Mouse (Mus musculus): ENCODE data around the gene Csf2rb2. TPM values are rescaled to one million over a fixed set of nuclear protein-coding genes. Genes with fewer than 3 reads are reported as not detected.
"Not testable (repeated sequence)": the region's sequence is repeated elsewhere in the genome, so short reads cannot be mapped to it uniquely, and the experiment has no call there.

Csf2rb2 gene
- total and polyA plus RNA-seq, 3 experiments = 14.8 to 56.5 (median 21.6) TPM

- H3K27me3 ChIP-seq (replicated peaks) = peaks cover 5% of the 10 kb centered on the region
- dilution Hi-C loops (cut with MboI; ENCODE audit: extremely low pct_ligation_motif_present, extremely low pct_unique_long_range_greater_than_20kb, low sequenced_read_pairs) = no loop called here
Measured at GRCm38 (mm10) chr15:78351586-78352165, 46.2 kb upstream of the Csf2rb2 start.

GRCm38 (mm10) chr15:78344567-78344966, 39.0 kb upstream of the Csf2rb2 start:
- in situ Hi-C loops (cut with MboI; ENCODE audit: low pct_ligation_motif_present, low pct_unique_long_range_greater_than_20kb, low sequenced_read_pairs) (no loop called here), dilution Hi-C loops (cut with MboI; ENCODE audit: extremely low pct_ligation_motif_present, extremely low pct_unique_long_range_greater_than_20kb, low sequenced_read_pairs) (no loop called here)
- TF ChIP-seq USF1 (IDR thresholded peaks at IDR 0.05; ENCODE audit: low read depth, low read length) (no peak), POLR2A (IDR thresholded peaks at IDR 0.05; ENCODE audit: low read depth, low read length) (0 out of 2 replicates have a peak, but pooled peaks have one; percentile 27)
- no peaks in the 10 kb centered on the region for H3K27me3 ChIP-seq (replicated peaks)
- no peak overlapping the region for H3K4me3 ChIP-seq (replicated peaks in 1 of 3; ENCODE audit: low read depth in 2 of 3, low read length in 2 of 3, poor library complexity in 1 of 3)
- H3K79me2 ChIP-seq (replicated peaks; ENCODE audit: control insufficient read depth, extremely low read depth, insufficient read depth, poor library complexity, severe bottlenecking) = no peaks in the 10 kb centered on the region; the same call in 1 of the 2 replicates
- peaks cover 84 to 90% of the 10 kb centered on the region in 2 experiments for H3K36me3 ChIP-seq (replicated peaks in 1 of 2; ENCODE audit: control insufficient read depth in 1 of 2, insufficient read depth in 1 of 2, low read length in 1 of 2)
- peaks cover 0 to 26% of the 10 kb centered on the region in 2 experiments; a peak in 2 of 4 replicates for H3K4me1 ChIP-seq (ENCODE audit: control insufficient read depth in 1 of 2, insufficient read depth in 2 of 2)
- no peak for DNase-seq (ENCODE audit: extremely low read depth)
- no peaks in the 10 kb centered on the region for H3K9me3 ChIP-seq (replicated peaks; ENCODE audit: low read length)
- H3K4me2 ChIP-seq (ENCODE audit: insufficient read depth, low read depth, poor library complexity, severe bottlenecking) = no peak overlapping the region
- H3K27ac ChIP-seq (ENCODE audit: insufficient read depth, low read depth) = peak overlapping the region; percentile 3; the same call in 1 of the 2 replicates
- H3K9ac ChIP-seq (ENCODE audit: insufficient read depth, low read depth) = no peak overlapping the region

More at GRCm38 (mm10) chr15:78351586-78352165, 46.2 kb upstream of the Csf2rb2 start:
- no peak overlapping the region for H3K4me2 ChIP-seq (ENCODE audit: insufficient read depth, low read depth, poor library complexity, severe bottlenecking)
- DNase-seq (ENCODE audit: extremely low read depth) = no peak
- no peak overlapping the region for H3K9ac ChIP-seq (ENCODE audit: insufficient read depth, low read depth)
- TF ChIP-seq POLR2AphosphoS2 (IDR thresholded peaks at IDR 0.05; ENCODE audit: low read depth, low read length) (peak; percentile 86), MXI1 (IDR thresholded peaks at IDR 0.05; ENCODE audit: low read depth, low read length) (no peak), MEF2A (IDR thresholded peaks at IDR 0.05; ENCODE audit: borderline replicate concordance, low read depth, low read length) (0 out of 2 replicates have a peak, but pooled peaks have one; percentile 10), ZMIZ1 (IDR thresholded peaks at IDR 0.05; ENCODE audit: low read depth, low read length) (0 out of 2 replicates have a peak, but pooled peaks have one; percentile 42), RCOR1 (conservative IDR thresholded peaks at IDR 0.05; ENCODE audit: low read depth, low read length) (0 out of 2 replicates have a peak, but pooled peaks have one; percentile 33), EP300 (IDR thresholded peaks at IDR 0.05; ENCODE audit: low read length) (no peak)
- no peak overlapping the region for H3K27ac ChIP-seq (ENCODE audit: insufficient read depth, low read depth)
- no peak overlapping the region for H3K4me3 ChIP-seq (replicated peaks in 1 of 3; ENCODE audit: low read depth in 2 of 3, low read length in 2 of 3, poor library complexity in 1 of 3)
- H3K9me3 ChIP-seq (replicated peaks; ENCODE audit: low read length) = no peaks in the 10 kb centered on the region
- H3K36me3 ChIP-seq (replicated peaks in 1 of 2; ENCODE audit: control insufficient read depth in 1 of 2, insufficient read depth in 1 of 2, low read length in 1 of 2) = peaks cover 36 to 39% of the 10 kb centered on the region in 2 experiments
- in situ Hi-C loops (cut with MboI; ENCODE audit: low pct_ligation_motif_present, low pct_unique_long_range_greater_than_20kb, low sequenced_read_pairs) = loop anchor here (10.0 kb wide), 1 partner anchor 183 kb away; the partner anchor contains the start of gene C1qtnf6
- H3K4me1 ChIP-seq (ENCODE audit: control insufficient read depth in 1 of 2, insufficient read depth in 2 of 2) = peaks cover 6 to 27% of the 10 kb centered on the region in 2 experiments; a peak in 3 of 4 replicates
- no peaks in the 10 kb centered on the region for H3K79me2 ChIP-seq (replicated peaks; ENCODE audit: control insufficient read depth, extremely low read depth, insufficient read depth, poor library complexity, severe bottlenecking)

DNA sequence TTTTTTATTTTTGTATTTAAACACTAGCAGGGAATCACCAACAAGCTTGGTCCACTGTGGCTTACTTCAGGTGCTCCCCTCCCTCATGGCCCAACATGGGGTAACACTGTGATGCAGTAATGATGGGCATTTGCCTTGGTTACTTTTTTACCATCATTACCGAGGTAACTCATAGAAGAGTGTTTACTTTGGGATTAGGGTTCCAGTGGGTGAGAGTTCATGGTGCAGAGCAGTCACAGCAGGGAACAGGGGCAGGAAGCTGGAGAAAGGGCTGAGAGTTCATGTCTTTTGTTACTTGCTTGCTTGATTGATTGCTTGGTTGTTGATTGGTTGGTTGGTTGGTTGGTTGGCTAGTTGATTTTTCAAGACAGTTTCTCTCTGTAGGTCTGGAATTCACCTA, 38.2 kb upstream of the Csf2rb2 start:
- no peak overlapping the region for H3K4me2 ChIP-seq (ENCODE audit: insufficient read depth, low read depth, poor library complexity, severe bottlenecking)
- DNase-seq (ENCODE audit: extremely low read depth) = no peak
- no peak overlapping the region for H3K4me3 ChIP-seq (replicated peaks in 1 of 3; ENCODE audit: low read depth in 2 of 3, low read length in 2 of 3, poor library complexity in 1 of 3)
- no peaks in the 10 kb centered on the region; the same call in none of the 2 replicates for H3K79me2 ChIP-seq (replicated peaks; ENCODE audit: control insufficient read depth, extremely low read depth, insufficient read depth, poor library complexity, severe bottlenecking)
- dilution Hi-C loops (cut with MboI; ENCODE audit: extremely low pct_ligation_motif_present, extremely low pct_unique_long_range_greater_than_20kb, low sequenced_read_pairs) = no loop called here
- TF ChIP-seq MXI1 (IDR thresholded peaks at IDR 0.05; ENCODE audit: low read depth, low read length) = no peak
- no peaks in the 10 kb centered on the region for H3K9me3 ChIP-seq (replicated peaks; ENCODE audit: low read length)
- H3K27ac ChIP-seq (ENCODE audit: insufficient read depth, low read depth) = no peak overlapping the region
- H3K9ac ChIP-seq (ENCODE audit: insufficient read depth, low read depth) = no peak overlapping the region
- H3K27me3 ChIP-seq (replicated peaks) = no peaks in the 10 kb centered on the region
- peaks cover 84 to 94% of the 10 kb centered on the region in 2 experiments for H3K36me3 ChIP-seq (replicated peaks in 1 of 2; ENCODE audit: control insufficient read depth in 1 of 2, insufficient read depth in 1 of 2, low read length in 1 of 2)
- in situ Hi-C loops (cut with MboI; ENCODE audit: low pct_ligation_motif_present, low pct_unique_long_range_greater_than_20kb, low sequenced_read_pairs) = no loop called here
- H3K4me1 ChIP-seq (ENCODE audit: control insufficient read depth in 1 of 2, insufficient read depth in 2 of 2) = peaks cover 0 to 33% of the 10 kb centered on the region in 2 experiments; a peak in 2 of 4 replicates

GRCm38 (mm10) chr15:78340919-78341318, 35.4 kb upstream of the Csf2rb2 start:
- DNase-seq (ENCODE audit: extremely low read depth); in situ Hi-C loops (cut with MboI; ENCODE audit: low pct_ligation_motif_present, low pct_unique_long_range_greater_than_20kb, low sequenced_read_pairs); H3K4me2 ChIP-seq (ENCODE audit: insufficient read depth, low read depth, poor library complexity, severe bottlenecking); dilution Hi-C loops (cut with MboI; ENCODE audit: extremely low pct_ligation_motif_present, extremely low pct_unique_long_range_greater_than_20kb, low sequenced_read_pairs); H3K79me2 ChIP-seq (replicated peaks; ENCODE audit: control insufficient read depth, extremely low read depth, insufficient read depth, poor library complexity, severe bottlenecking); H3K9ac ChIP-seq (ENCODE audit: insufficient read depth, low read depth); H3K9me3 ChIP-seq (replicated peaks; ENCODE audit: low read length); H3K4me3 ChIP-seq (replicated peaks in 1 of 3; ENCODE audit: low read depth in 2 of 3, low read length in 2 of 3, poor library complexity in 1 of 3); H3K27me3 ChIP-seq (replicated peaks); H3K27ac ChIP-seq (ENCODE audit: insufficient read depth, low read depth): not testable (repeated sequence)
- peaks cover 6 to 43% of the 10 kb centered on the region in 2 experiments; a peak in 3 of 4 replicates for H3K4me1 ChIP-seq (ENCODE audit: control insufficient read depth in 1 of 2, insufficient read depth in 2 of 2)
- peaks cover 86 to 96% of the 10 kb centered on the region in 2 experiments for H3K36me3 ChIP-seq (replicated peaks in 1 of 2; ENCODE audit: control insufficient read depth in 1 of 2, insufficient read depth in 1 of 2, low read length in 1 of 2)

Measured in CH12.LX (cell line).